Mouse (Mus musculus) lung, embryonic 16.5 days (tissue): ENCODE results near the gene Mt1. TPM values are rescaled to one million over a fixed set of nuclear protein-coding genes. Genes with fewer than 3 reads are reported as not detected.
A peak's percentile ranks its signal among the peaks of the same experiment; 100 is the strongest.

Experiments used
- ATAC-seq: fragments of 200-750 bp; cut with Nextera tagmentation; 2 replicates; pipeline ENCODE4 v1.8.0; 2017; ENCODE audit warnings: low read depth, mild to moderate bottlenecking, moderate library complexity
- H3K27ac ChIP-seq: fragments of 300-500 bp; sonication (generic); 2 replicates; pipeline ENCODE4 v1.5.1; 2014; ENCODE audit warnings: mild to moderate bottlenecking, control low read depth, low read length
- H3K27me3 ChIP-seq: fragments of 300-500 bp; sonication (generic); 2 replicates; pipeline ENCODE4 v1.6.1; 2014; ENCODE audit warnings: low read depth, low read length, mixed read lengths; ENCODE audit not compliant: control insufficient read depth, insufficient read depth
- H3K36me3 ChIP-seq: fragments of 300-500 bp; sonication (generic); 2 replicates; pipeline ENCODE4 v1.6.1; 2014; ENCODE audit warnings: low read length; ENCODE audit not compliant: control insufficient read depth, insufficient read depth
- H3K4me1 ChIP-seq: fragments of 300-500 bp; sonication (generic); replicated peaks from 2 replicates; pipeline ENCODE4 v1.6.1; 2014; ENCODE audit warnings: low read length, mixed read lengths; ENCODE audit not compliant: control insufficient read depth, insufficient read depth
- H3K4me2 ChIP-seq: fragments of 300-500 bp; sonication (generic); 2 replicates; pipeline ENCODE4 v1.6.1; 2014; ENCODE audit warnings: low read depth, low read length, control low read depth
- H3K4me3 ChIP-seq: fragments of 300-500 bp; sonication (generic); 2 replicates; pipeline ENCODE4 v1.5.1; 2014; ENCODE audit warnings: mild to moderate bottlenecking, low read length, control low read depth
- H3K9ac ChIP-seq: fragments of 300-500 bp; sonication (generic); 2 replicates; pipeline ENCODE4 v1.6.1; 2014; ENCODE audit warnings: low read length, control low read depth
- H3K9me3 ChIP-seq: fragments of 300-500 bp; sonication (generic); 2 replicates; pipeline ENCODE4 v1.6.1; 2016; ENCODE audit warnings: low read length; ENCODE audit not compliant: control insufficient read depth
- WGBS: fragments of 180-500 bp; shearing (Covaris S2); extraction: QIAGEN DNeasy Blood & Tissue Kit; methylation state at CpG from one replicate; pipeline ENCODE4 v1.1.7; 2014; 5-methylcytosine and 5-hydroxymethylcytosine counted together
- polyA plus RNA-seq: library from polyadenylated mRNA; unstranded; fragments of >200 nt; fragmentation: Nextera tagmentation; extraction: Ambion mirVana; gene quantifications from 2 replicates; pipeline ENCODE4 v1.2.1, GENCODE M21; 2015

The Mt1 gene
- polyA plus RNA-seq, 1 experiment from 2014 or later, result 219 TPM

DNA sequence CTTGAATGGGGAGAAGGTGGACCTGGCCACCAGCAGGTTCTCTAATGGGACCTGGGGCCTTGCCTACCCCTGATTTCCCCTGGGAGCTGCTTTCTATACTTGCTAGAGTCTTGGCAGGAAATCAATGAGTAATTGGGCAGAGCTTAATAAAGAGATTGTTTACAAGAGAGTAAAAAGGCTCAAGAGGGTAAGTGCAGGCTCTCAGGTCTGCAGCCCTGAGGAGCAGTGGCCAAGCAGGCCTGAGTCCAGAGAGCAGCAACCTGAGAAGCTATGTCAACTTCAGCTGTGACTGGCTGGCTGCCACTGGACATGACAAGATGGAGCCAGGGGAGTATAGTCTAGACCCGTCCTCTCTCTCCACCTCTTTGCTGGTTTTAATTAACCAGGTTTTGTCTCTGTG is 14.0 kb downstream of the Mt1 start:
- Histone ChIP-seq H3K9me3 (no peaks in the 10 kb centered on the region), H3K36me3 (no peaks in the 10 kb centered on the region), H3K4me3 (no peak overlapping the region), H3K4me1 (peaks cover 2% of the 10 kb centered on the region; the same call in 1 of the 2 replicates), H3K27ac (no peak overlapping the region), H3K9ac (no peak overlapping the region), H3K27me3 (no peaks in the 10 kb centered on the region), H3K4me2 (no peak overlapping the region)
- ATAC-seq, result no peak
- 48% methylated on average over 1 of the region's 1 CpGs for WGBS

DNA sequence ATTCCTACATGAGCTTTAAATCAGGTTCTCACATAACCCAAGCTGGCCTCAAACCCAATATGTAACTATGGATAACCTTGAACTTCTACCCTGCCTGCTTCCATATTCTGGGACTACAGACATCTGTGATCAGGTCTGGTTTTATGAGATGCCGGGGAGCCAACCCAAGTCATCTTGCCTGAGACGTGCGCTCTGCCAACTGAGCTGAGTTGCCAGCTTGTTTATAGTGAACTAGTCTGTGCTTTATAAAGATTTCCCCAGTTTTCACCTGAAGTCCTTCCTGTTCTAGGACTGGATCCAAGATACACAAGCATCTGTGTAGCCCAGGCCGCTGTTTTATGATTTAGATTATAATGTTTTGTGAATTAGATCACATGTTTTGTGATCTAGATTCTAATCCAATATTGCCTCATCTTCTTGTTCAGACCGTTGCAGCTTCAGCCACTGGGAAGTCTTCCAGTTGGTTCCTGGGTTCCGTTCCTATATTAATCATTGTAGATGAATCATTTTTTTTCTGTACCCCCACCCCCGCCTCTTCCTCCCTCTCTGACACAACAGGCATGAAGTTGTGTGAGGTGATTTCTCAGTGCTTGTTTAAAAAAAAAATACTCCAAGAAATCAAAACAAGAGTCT is 15.8 kb downstream of the Mt1 start:
- no peaks in the 10 kb centered on the region for H3K36me3 ChIP-seq
- no peaks in the 10 kb centered on the region for H3K27me3 ChIP-seq
- WGBS, result 74% methylated on average over 7 of the region's 7 CpGs
- H3K9me3 ChIP-seq, result no peaks in the 10 kb centered on the region
- no peak overlapping the region for H3K4me2 ChIP-seq
- H3K27ac ChIP-seq, result no peak overlapping the region
- H3K9ac ChIP-seq, result no peak overlapping the region
- no peak overlapping the region for H3K4me3 ChIP-seq
- H3K4me1 ChIP-seq, result peaks cover 4% of the 10 kb centered on the region; the same call in 1 of the 2 replicates
- ATAC-seq, result no peak

DNA sequence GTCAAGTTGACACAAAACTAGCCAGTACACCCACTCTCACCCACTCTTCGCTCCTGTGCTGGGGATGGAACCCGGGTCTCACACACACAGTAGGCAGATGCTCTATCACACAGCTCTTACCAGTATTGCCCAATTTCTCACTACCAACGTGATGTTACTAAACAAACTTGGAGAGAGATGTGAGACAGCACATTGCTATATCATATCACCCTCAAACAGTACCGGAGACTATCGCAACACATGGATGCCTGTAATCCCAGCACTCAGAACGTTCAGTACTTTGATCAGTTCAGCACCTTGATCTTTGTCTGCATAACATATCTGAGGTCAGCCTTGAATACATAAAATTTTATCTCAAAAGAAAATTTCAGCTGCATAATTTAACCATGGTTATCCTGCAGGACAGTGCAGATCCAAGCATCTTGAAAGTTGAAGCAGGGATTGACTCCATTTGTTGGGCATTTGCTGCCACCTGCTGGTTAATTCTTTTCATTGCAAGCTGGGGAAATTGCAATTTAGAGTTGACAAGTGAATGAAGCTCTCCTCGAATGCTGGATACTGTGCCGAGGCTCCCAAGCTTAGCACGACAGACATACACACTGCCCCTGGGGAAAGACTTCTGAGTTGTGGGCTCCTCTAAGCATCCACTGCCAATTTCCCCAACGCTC is 20.5 kb downstream of the Mt1 start:
- H3K27ac ChIP-seq, result no peak overlapping the region
- H3K36me3 ChIP-seq, result no peaks in the 10 kb centered on the region
- no peak overlapping the region for H3K4me3 ChIP-seq
- peak overlapping the region; percentile 37 for H3K4me2 ChIP-seq
- no peaks in the 10 kb centered on the region for H3K27me3 ChIP-seq
- H3K9ac ChIP-seq, result 0 out of 2 replicates have a peak overlapping the region, but pooled peaks have one; percentile 39
- 0 out of 2 replicates have a peak, but pooled peaks cover 2% of the 10 kb centered on the region for H3K4me1 ChIP-seq
- ATAC-seq, result peak; percentile 70
- H3K9me3 ChIP-seq, result no peaks in the 10 kb centered on the region
- 43% methylated on average over 10 of the region's 10 CpGs for WGBS

DNA sequence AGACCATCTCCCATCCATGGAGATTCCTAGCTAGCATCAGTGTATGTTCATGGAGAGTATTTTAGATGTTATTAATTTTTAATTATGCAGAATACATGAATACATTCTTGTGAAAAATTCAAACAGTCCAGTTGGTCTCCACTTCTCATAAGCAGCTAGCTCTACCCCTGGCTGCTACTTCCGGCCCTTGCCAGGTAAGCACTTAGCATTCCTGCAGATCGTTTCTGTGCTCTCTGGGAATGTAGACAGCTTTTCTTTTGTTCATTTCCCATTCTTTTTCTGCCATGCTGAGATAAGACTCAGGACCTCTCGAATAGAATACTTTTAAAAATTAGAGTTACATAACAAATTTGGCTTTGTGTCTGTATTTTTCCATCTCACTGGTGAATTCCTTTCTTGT is 25.2 kb downstream of the Mt1 start:
- Histone ChIP-seq H3K4me1 (0 out of 2 replicates have a peak, but pooled peaks cover 2% of the 10 kb centered on the region), H3K27ac (peak overlapping the region; percentile 87), H3K4me2 (no peak overlapping the region), H3K27me3 (no peaks in the 10 kb centered on the region), H3K9ac (no peak overlapping the region), H3K36me3 (no peaks in the 10 kb centered on the region), H3K9me3 (no peaks in the 10 kb centered on the region), H3K4me3 (no peak overlapping the region)
- 44% methylated on average over 3 of the region's 3 CpGs for WGBS
- peak; percentile 62; the same call in 1 of the 2 replicates for ATAC-seq

- H3K4me2 ChIP-seq, result no peak overlapping the region
- H3K36me3 ChIP-seq, result no peaks in the 10 kb centered on the region
- peak; percentile 72 for ATAC-seq
- no peaks in the 10 kb centered on the region for H3K4me1 ChIP-seq
- 14% methylated on average over 5 of the region's 5 CpGs for WGBS
- no peaks in the 10 kb centered on the region for H3K27me3 ChIP-seq
- no peak overlapping the region for H3K27ac ChIP-seq
- H3K4me3 ChIP-seq, result no peak overlapping the region
- no peak overlapping the region for H3K9ac ChIP-seq
- no peaks in the 10 kb centered on the region for H3K9me3 ChIP-seq
Observed at GRCm38 (mm10) chr8:94205736-94206135, 26.9 kb downstream of the Mt1 start.

DNA sequence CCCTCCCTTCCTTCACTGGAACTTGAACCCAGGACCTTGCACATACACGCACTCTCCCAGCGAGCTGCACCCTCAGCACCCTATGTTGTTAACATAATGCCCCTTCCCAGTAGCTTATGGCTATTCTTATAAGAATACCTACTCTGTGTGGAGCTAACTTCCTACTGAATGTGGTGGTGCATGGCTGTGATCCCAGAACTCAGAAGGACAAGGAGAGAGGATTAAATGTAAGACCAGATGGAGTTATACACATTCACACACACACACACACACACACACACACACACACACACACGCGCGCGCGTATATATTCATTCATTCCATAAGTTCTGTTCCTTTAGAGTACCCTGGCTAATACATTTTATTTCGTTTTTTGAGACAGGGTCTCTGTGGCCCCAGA is 27.4 kb downstream of the Mt1 start:
- H3K36me3 ChIP-seq, result no peaks in the 10 kb centered on the region
- no peak overlapping the region for H3K4me2 ChIP-seq
- 84% methylated on average over 8 of the region's 8 CpGs for WGBS

DNA sequence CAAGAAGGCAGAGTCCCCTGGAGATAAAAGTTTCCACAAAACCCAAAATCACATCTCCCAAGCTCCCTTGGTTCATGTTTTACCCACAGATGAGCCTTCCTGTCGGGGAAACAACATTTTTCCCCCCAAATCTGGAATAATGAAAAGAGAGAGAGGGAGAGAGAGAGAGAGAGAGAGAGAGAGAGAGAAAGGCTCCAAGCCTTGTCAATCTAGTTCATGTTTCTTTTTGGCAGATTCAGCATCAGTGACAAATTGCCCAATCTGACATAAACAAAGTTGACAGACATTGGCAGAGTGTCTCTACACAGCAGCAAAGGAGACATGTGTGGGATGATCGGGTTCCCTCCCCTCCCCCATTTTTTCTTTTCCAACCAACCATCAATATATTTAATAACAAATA is 28.6 kb downstream of the Mt1 start:
- ATAC-seq, result no peak
- no peak overlapping the region for H3K4me2 ChIP-seq
- H3K9me3 ChIP-seq, result no peaks in the 10 kb centered on the region
- 52% methylated on average over 2 of the region's 2 CpGs for WGBS
- no peak overlapping the region for H3K4me3 ChIP-seq
- no peaks in the 10 kb centered on the region for H3K36me3 ChIP-seq
- no peaks in the 10 kb centered on the region for H3K4me1 ChIP-seq
- H3K27me3 ChIP-seq, result no peaks in the 10 kb centered on the region
- no peak overlapping the region for H3K27ac ChIP-seq
- no peak overlapping the region for H3K9ac ChIP-seq

More for the DNA sequence above, 27.4 kb downstream of the Mt1 start:
- no peaks in the 10 kb centered on the region for H3K27me3 ChIP-seq
- no peaks in the 10 kb centered on the region for H3K4me1 ChIP-seq
- H3K27ac ChIP-seq, result no peak overlapping the region
- ATAC-seq, result no peak
- no peak overlapping the region for H3K4me3 ChIP-seq
- H3K9ac ChIP-seq, result no peak overlapping the region
- H3K9me3 ChIP-seq, result no peaks in the 10 kb centered on the region

GRCm38 (mm10) chr8:94209639-94210038 is 30.8 kb downstream of the Mt1 start:
- no peak overlapping the region for H3K4me2 ChIP-seq
- H3K36me3 ChIP-seq, result no peaks in the 10 kb centered on the region
- 68% methylated on average over 6 of the region's 6 CpGs for WGBS
- no peaks in the 10 kb centered on the region for H3K27me3 ChIP-seq
- no peak overlapping the region for H3K9ac ChIP-seq
- no peaks in the 10 kb centered on the region for H3K9me3 ChIP-seq
- H3K4me1 ChIP-seq, result peaks cover 4% of the 10 kb centered on the region; the same call in 1 of the 2 replicates
- no peak overlapping the region for H3K27ac ChIP-seq
- no peak overlapping the region for H3K4me3 ChIP-seq
- ATAC-seq, result no peak

- no peak overlapping the region for H3K4me2 ChIP-seq
- no peaks in the 10 kb centered on the region for H3K36me3 ChIP-seq
- no peak overlapping the region for H3K9ac ChIP-seq
- no peak overlapping the region for H3K27ac ChIP-seq
- no peak overlapping the region for H3K4me3 ChIP-seq
- WGBS, result 72% methylated on average over 3 of the region's 3 CpGs
- ATAC-seq, result no peak
- H3K4me1 ChIP-seq, result peaks cover 8% of the 10 kb centered on the region
- H3K9me3 ChIP-seq, result no peaks in the 10 kb centered on the region
- no peaks in the 10 kb centered on the region for H3K27me3 ChIP-seq
Observed at GRCm38 (mm10) chr8:94210225-94210624, 31.3 kb downstream of the Mt1 start.
